In genomic region chr5:4104341-4105040, GRCm38 (mm10) we compare ENCODE assay signal across 8 mouse cellular contexts. TPM values are rescaled to one million over a fixed set of nuclear protein-coding genes. Genes with fewer than 3 reads are reported as not detected.
A peak's percentile ranks its signal among the peaks of the same experiment; 100 is the strongest.
DNase-seq lines count a peak whose midpoint lies in the region; ATAC-seq lines count a peak whose summit lies in the region.

Cyp51 (minus strand) TSS chr5:4104746.

- H3K4me2 ChIP-seq in hindbrain, embryonic 12.5 days (replicated peaks): peak within 1 kb of the TSS; percentile 58

- WGBS in hindbrain, embryonic 12.5 days: under 1% methylated on average over 59 of the region's 59 CpGs

- peak within 1 kb of the TSS; percentile 99 for H3K27ac ChIP-seq in hindbrain, embryonic 12.5 days

- H3K4me1 ChIP-seq in hindbrain, embryonic 12.5 days: peaks cover 15% of the 10 kb centered on the region

- H3K9me3 ChIP-seq in hindbrain, embryonic 12.5 days (replicated peaks): no peaks in the 10 kb centered on the region; the same call in 1 of the 2 replicates

- peak within 1 kb of the TSS; percentile 93 for H3K4me3 ChIP-seq in hindbrain, embryonic 12.5 days

- H3K36me3 ChIP-seq in hindbrain, embryonic 12.5 days: peaks cover 28% of the 10 kb centered on the region

- H3K9ac ChIP-seq in hindbrain, embryonic 12.5 days: peak within 1 kb of the TSS; percentile 92

- peak; percentile 98 for ATAC-seq in hindbrain, embryonic 12.5 days (ENCODE audit: low FRiP score)

- DNase-seq in Muller cell, postnatal 12 days (ENCODE audit: inconsistent ontology term): peak; percentile 98
- DNase-seq in cerebellum, adult 9-11 months: peak; percentile 95
- DNase-seq in frontal cortex, postnatal 10 days (ENCODE audit: low spot score in 2 of 2): peak; percentile 89 to 91
- peak; percentile 93 for DNase-seq in layer of hippocampus, postnatal 14 days (ENCODE audit: low spot score in 2 of 2)
- peak; percentile 87 for DNase-seq in lung, postnatal 14 days
- DNase-seq in retina, adult 2 months (ENCODE audit: low read depth, low spot score): peak; percentile 94
- peak; percentile 84 to 89 for DNase-seq in thymus, postnatal 36 days

- H3K27me3 ChIP-seq in hindbrain, embryonic 12.5 days: no peaks in the 10 kb centered on the region

RNA-seq across cellular contexts. Expression of gene Cyp51, which starts in this region (rescaled TPM):
- polyA plus RNA-seq in hindbrain, embryonic 12.5 days (2016; fragmentation: Nextera tagmentation; extraction: Ambion mirVana): 137 and 149 TPM in 2 replicates
- 10 to 100 TPM; 64.8 to 79.6 TPM for total RNA-seq in layer of hippocampus, postnatal 14 days (2021)

Comparison
In these comparisons a context has a peak if more than half of its experiments do, and no peak if none do; other contexts are left out.
1. Peak in every context shown above with its lines: DNase-seq, ATAC-seq, H3K4me3 ChIP-seq and H3K27ac ChIP-seq.